Comparison of ENCODE assay signal across 26 mouse cellular contexts in the genomic region with DNA sequence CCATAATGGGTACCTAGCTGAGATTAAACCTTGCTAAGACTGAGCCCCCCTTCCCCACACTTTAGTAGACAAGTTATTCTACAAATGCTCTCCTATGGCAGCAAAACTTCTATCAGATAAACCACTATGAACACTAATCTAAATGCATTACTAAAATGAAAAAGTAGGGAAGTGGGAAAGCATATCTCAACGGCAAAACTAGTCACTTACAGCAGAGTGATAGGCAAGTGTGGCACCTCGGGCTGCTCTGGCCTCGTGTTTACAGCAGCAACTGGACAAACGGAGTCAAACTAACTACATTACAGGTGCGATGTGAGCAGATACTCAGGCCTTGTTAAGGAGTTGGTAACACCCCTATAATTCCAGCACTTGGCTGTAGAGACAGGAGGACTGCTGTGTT. TPM values are rescaled to one million over a fixed set of nuclear protein-coding genes. Genes with fewer than 3 reads are reported as not detected.
A peak's percentile ranks its signal among the peaks of the same experiment; 100 is the strongest.
DNase-seq lines count a peak whose midpoint lies in the region; ATAC-seq and TF ChIP-seq lines count a peak whose summit lies in the region.
"Had no signal": no experiment of that assay in that cellular context is flagged by ENCODE, and none has a peak within 500 bp of the region (broad histone marks: within the 10 kb centered on the region; RNA-seq: fewer than 3 reads in every experiment).

No protein-coding gene starts in this region.

- DNase-seq in ES-CJ7 (ENCODE audit: low read depth, low spot score) (peak; percentile 25), MEL (ENCODE audit: low read depth, low spot score) (peak; percentile 40), R1 (ENCODE audit: low read depth, low spot score) (peak; percentile 24), ZHBTc4 (ENCODE audit: low read depth, low spot score) (peak; percentile 6)
- DNase-seq in kidney, adult 2 months = no peak
- DNase-seq in cerebellum, postnatal 4 days (ENCODE audit: low spot score in 2 of 2) = no peak
- no peak for DNase-seq in gastrocnemius, adult 18-20 months (ENCODE audit: low spot score)
- DNase-seq: adrenal gland, adult 2 months; adrenal gland, adult 8-10 months; adrenal gland, postnatal 10 days; adrenal gland, postnatal 14 days; adrenal gland, postnatal 25 days; adrenal gland, postnatal 36 days; B cell, adult 2 months; cerebellum, adult 11 months; cerebellum, adult 11-12 months; cerebellum, adult 18-20 months; cerebellum, adult 2 months; cerebellum, adult 8-10 months; cerebellum, adult 9-10 months had no signal

- no peak for TF ChIP-seq CTCF in MEL (IDR thresholded peaks at IDR 0.05 in 2 of 3, conservative IDR thresholded peaks at IDR 0.05 in 1 of 3; ENCODE audit: control insufficient read depth in 1 of 3, insufficient read depth in 1 of 3, low read depth in 2 of 3, low read length in 3 of 3, poor library complexity in 1 of 3, severe bottlenecking in 1 of 3)
- TF ChIP-seq CTCF in kidney, adult 2 months (conservative IDR thresholded peaks at IDR 0.05; ENCODE audit: insufficient read depth, insufficient read length, low read depth, low read length) = no peak

- 83% methylated on average over 5 of the region's 5 CpGs for WGBS in kidney, adult 2 months

- no peak for ATAC-seq in monocyte, adult 5-6 weeks (replicated peaks; ENCODE audit: insufficient number of reproducible peaks, low FRiP score, low TSS enrichment, poor library complexity, severe bottlenecking)
- ATAC-seq: activated CD4-positive, CD25-positive, alpha-beta regulatory T cell, adult 4 months; CD4-positive, CD25-positive, alpha-beta regulatory T cell, adult 4 months; Patski had no signal

- no peaks in the 10 kb centered on the region for H3K27me3 ChIP-seq in MEL (ENCODE audit: control insufficient read depth in 1 of 2, insufficient read depth in 2 of 2, low read length in 2 of 2)
- no peaks in the 10 kb centered on the region for H3K27me3 ChIP-seq in kidney, adult 2 months (replicated peaks; ENCODE audit: control insufficient read depth, insufficient read depth, low read length)
- H3K27me3 ChIP-seq: CH12.LX, Patski had no signal

- H3K36me3 ChIP-seq in MEL (ENCODE audit: control insufficient read depth in 1 of 2, insufficient read depth in 2 of 2, low read length in 2 of 2) = peaks cover 0 to 6% of the 10 kb centered on the region in 2 experiments; a peak in 2 of 4 replicates
- peaks cover 3% of the 10 kb centered on the region; the same call in 1 of the 2 replicates for H3K36me3 ChIP-seq in kidney, adult 2 months (ENCODE audit: control insufficient read depth, insufficient read depth, low read length)

- no peaks in the 10 kb centered on the region for H3K79me2 ChIP-seq in MEL (ENCODE audit: control insufficient read depth, insufficient read depth, low read length, poor library complexity)

- no peak for TF ChIP-seq RAD21 in MEL (IDR thresholded peaks at IDR 0.05; ENCODE audit: low read depth, low read length)

- peaks cover 6 to 11% of the 10 kb centered on the region in 2 experiments; a peak in 3 of 4 replicates for H3K4me1 ChIP-seq in MEL (ENCODE audit: control insufficient read depth in 1 of 2, insufficient read depth in 2 of 2, low read length in 2 of 2)
- no peaks in the 10 kb centered on the region for H3K4me1 ChIP-seq in kidney, adult 2 months (ENCODE audit: control insufficient read depth, insufficient read depth, low read length)

- H3K9me3 ChIP-seq in MEL (replicated peaks; ENCODE audit: insufficient read depth, low read length) = no peaks in the 10 kb centered on the region
- H3K9me3 ChIP-seq: G1E had no signal

- no peak overlapping the region for H3K4me3 ChIP-seq in MEL (ENCODE audit: control insufficient read depth in 1 of 2, insufficient read depth in 1 of 2, low read depth in 2 of 2, low read length in 2 of 2)
- H3K4me3 ChIP-seq in kidney, adult 2 months (ENCODE audit: insufficient read depth, low read depth, low read length) = no peak overlapping the region

- TF ChIP-seq EP300 in MEL (IDR thresholded peaks at IDR 0.05; ENCODE audit: low read depth in 1 of 2, low read length in 2 of 2) = peak; percentile 59 to 67; a peak in 3 of 4 replicates

- H3K27ac ChIP-seq in MEL (ENCODE audit: control insufficient read depth, low read depth, low read length) = peak overlapping the region; percentile 12; the same call in 1 of the 2 replicates
- no peak overlapping the region for H3K27ac ChIP-seq in kidney, adult 2 months (ENCODE audit: insufficient read depth, low read depth, low read length)

- 0 out of 2 replicates have a peak overlapping the region, but pooled peaks have one; percentile 4 for H3K9ac ChIP-seq in MEL (ENCODE audit: control insufficient read depth, low read depth, low read length, poor library complexity, severe bottlenecking)

- TF ChIP-seq POLR2A in MEL (IDR thresholded peaks at IDR 0.05; ENCODE audit: control insufficient read depth in 1 of 2, insufficient read depth in 1 of 2, low read depth in 1 of 2, low read length in 2 of 2, poor library complexity in 1 of 2) = no peak
- TF ChIP-seq POLR2A in kidney, adult 2 months (IDR thresholded peaks at IDR 0.05; ENCODE audit: low read depth, low read length) = no peak

TF ChIP-seq in MEL, 35 proteins besides CTCF, POLR2A, EP300 and RAD21:
- TF ChIP-seq MYB (IDR thresholded peaks at IDR 0.05; ENCODE audit: low read depth, low read length) (peak; percentile 58), MYC (IDR thresholded peaks at IDR 0.05; ENCODE audit: low read depth, low read length) (no peak), GATA1 (IDR thresholded peaks at IDR 0.05; ENCODE audit: low read depth, low read length) (peak; percentile 34; the same call in 1 of the 2 replicates), POLR2AphosphoS5 (IDR thresholded peaks at IDR 0.05; ENCODE audit: borderline replicate concordance, low read depth, low read length) (no peak), KAT2A (conservative IDR thresholded peaks at IDR 0.05; ENCODE audit: low read depth, low read length) (no peak), ETS1 (IDR thresholded peaks at IDR 0.05; ENCODE audit: low read depth, low read length) (0 out of 2 replicates have a peak, but pooled peaks have one; percentile 29), MAX (IDR thresholded peaks at IDR 0.05; ENCODE audit: low read length) (0 out of 2 replicates have a peak, but pooled peaks have one; percentile 51), NELFE (IDR thresholded peaks at IDR 0.05; ENCODE audit: low read depth, low read length) (no peak), RCOR1 (IDR thresholded peaks at IDR 0.05; ENCODE audit: low read depth, low read length) (no peak), ZMIZ1 (IDR thresholded peaks at IDR 0.05; ENCODE audit: low read depth, low read length) (no peak), TBP (IDR thresholded peaks at IDR 0.05; ENCODE audit: low read depth, low read length) (no peak), USF1 (IDR thresholded peaks at IDR 0.05; ENCODE audit: low read depth, low read length) (no peak), ELF1 (IDR thresholded peaks at IDR 0.05; ENCODE audit: low read depth, low read length) (no peak), UBTF (IDR thresholded peaks at IDR 0.05; ENCODE audit: borderline replicate concordance, insufficient read depth, low read depth, low read length) (no peak), TCF12 (IDR thresholded peaks at IDR 0.05; ENCODE audit: low read depth, low read length) (no peak), TAL1 (IDR thresholded peaks at IDR 0.05; ENCODE audit: low read length) (no peak), JUND (IDR thresholded peaks at IDR 0.05; ENCODE audit: low read depth, low read length) (no peak), NRF1 (IDR thresholded peaks at IDR 0.05; ENCODE audit: insufficient read depth, low read depth, low read length, poor library complexity, severe bottlenecking) (no peak), HCFC1 (IDR thresholded peaks at IDR 0.05; ENCODE audit: low read depth, low read length) (no peak), SIN3A (IDR thresholded peaks at IDR 0.05; ENCODE audit: low read length) (no peak), MEF2A (IDR thresholded peaks at IDR 0.05; ENCODE audit: extremely low read depth, insufficient replicate concordance, low read depth, low read length, poor library complexity, severe bottlenecking) (no peak), USF2 (IDR thresholded peaks at IDR 0.05; ENCODE audit: borderline replicate concordance in 1 of 2, insufficient read depth in 1 of 2, low read depth in 1 of 2, low read length in 2 of 2) (no peak)

RNA-seq across cellular contexts. Expression of a gene that starts 12.5 kb away (rescaled TPM):
- total RNA-seq in MEL (2012; rRNA removed) = 11.4 TPM in 2 replicates
- polyA plus RNA-seq in MEL (2012; ENCODE audit: insufficient read depth in 1 of 2, insufficient read length in 2 of 2, low read depth in 1 of 2, low replicate concordance in 2 of 2, missing spikeins in 1 of 2) = 10 to 100 TPM in 1 of 2 experiments, not detected in 1; 11.8 TPM
- total RNA-seq in monocyte, adult 5-6 weeks (2017) = 90.4 to 122 TPM (median 115 TPM) in 3 replicates
- polyA plus RNA-seq in kidney, adult 2 months (2012; rRNA removed) = 7.4 and 7.6 TPM in 2 replicates
- 1 to 10 TPM; 2.7 to 3.2 TPM for total RNA-seq in gastrocnemius, adult 18-20 months (2021)

RNA-seq across cellular contexts. Expression of a gene that starts 13.0 kb away (rescaled TPM):
- 65.1 and 79.6 TPM in 2 replicates for total RNA-seq in MEL (2012; rRNA removed)
- 10 to 100 TPM in 1 of 2 experiments, not detected in 1; 61.6 TPM for polyA plus RNA-seq in MEL (2012; ENCODE audit: insufficient read depth in 1 of 2, insufficient read length in 2 of 2, low read depth in 1 of 2, low replicate concordance in 2 of 2, missing spikeins in 1 of 2)
- total RNA-seq in monocyte, adult 5-6 weeks (2017) = 73.1 to 121 TPM (median 104 TPM) in 3 replicates
- polyA plus RNA-seq in kidney, adult 2 months (2012; rRNA removed) = 26.6 and 31.1 TPM in 2 replicates
- total RNA-seq in gastrocnemius, adult 18-20 months (2021) = 100 to 1,000 TPM; 167 to 256 TPM

RNA-seq across cellular contexts. Expression of a gene that starts 25.1 kb away (rescaled TPM):
- total RNA-seq in MEL (2012; rRNA removed) = 3.0 and 3.7 TPM in 2 replicates
- polyA plus RNA-seq in MEL (2012; ENCODE audit: insufficient read depth in 1 of 2, insufficient read length in 2 of 2, low read depth in 1 of 2, low replicate concordance in 2 of 2, missing spikeins in 1 of 2) = 1 to 10 TPM in 1 of 2 experiments, not detected in 1; 7.6 TPM
- total RNA-seq in monocyte, adult 5-6 weeks (2017) = 23.0 to 32.6 TPM (median 30.4 TPM) in 3 replicates
- 14.6 and 21.2 TPM in 2 replicates for polyA plus RNA-seq in kidney, adult 2 months (2012; rRNA removed)
- total RNA-seq in gastrocnemius, adult 18-20 months (2021) = 10 to 100 TPM; 13.2 to 17.2 TPM

RNA-seq across cellular contexts. Expression of a gene that starts 47.8 kb away (rescaled TPM):
- total RNA-seq in MEL (2012; rRNA removed) = 7.5 and 7.7 TPM in 2 replicates
- polyA plus RNA-seq in MEL (2012; ENCODE audit: insufficient read depth in 1 of 2, insufficient read length in 2 of 2, low read depth in 1 of 2, low replicate concordance in 2 of 2, missing spikeins in 1 of 2) = 1 to 10 TPM in 1 of 2 experiments, not detected in 1; 6.5 TPM
- 3.4 to 10.3 TPM (median 10.2 TPM) in 3 replicates for total RNA-seq in monocyte, adult 5-6 weeks (2017)
- polyA plus RNA-seq in kidney, adult 2 months (2012; rRNA removed) = 392 and 418 TPM in 2 replicates
- 10 to 100 TPM; 23.7 to 25.8 TPM for total RNA-seq in gastrocnemius, adult 18-20 months (2021)

Comparison
In these comparisons a context has a peak if more than half of its experiments do, and no peak if none do; other contexts are left out.
1. DNase-seq: peak in ES-CJ7 (single experiment), MEL (single experiment), R1 (single experiment) and ZHBTc4 (single experiment); none in kidney, adult 2 months (single experiment), cerebellum, postnatal 4 days (0 of 2) and gastrocnemius, adult 18-20 months (single experiment).